Mouse (Mus musculus) heart, postnatal 0 days (tissue): ENCODE measurements at regions not wholly inside any gene's neighbourhood (a gene's known extent, or its start where the extent isn't known, plus 50 kb on each side); places are given as distances from the start of the nearest gene placed in this dataset.

Source experiments
- CTCF ChIP-seq: IDR thresholded peaks from 2 replicates; pipeline ENCODE4 v1.5.1; 2016; ENCODE audit warnings: antibody characterized with exemption, control low read depth, low read depth
- EP300 ChIP-seq: IDR thresholded peaks from 2 replicates; pipeline ENCODE4 v1.6.1; 2016; ENCODE audit warnings: antibody characterized with exemption, low read depth

GRCm38 (mm10) chr4:33716475-33717117, 207.8 kb upstream of the Cnr1 start:
- no peak for TF ChIP-seq CTCF
- TF ChIP-seq EP300 = no peak
